Mouse (Mus musculus) brain, adult 2 months (tissue): ENCODE data around the gene Mapk7.
A peak's percentile ranks its signal among the peaks of the same experiment; 100 is the strongest.

ENCODE experiments used
- DNase-seq: peaks from one replicate; pipeline ENCODE4 v3.0.0; 2011; ENCODE audit warnings: low read depth, low spot score

The Mapk7 gene

DNA sequence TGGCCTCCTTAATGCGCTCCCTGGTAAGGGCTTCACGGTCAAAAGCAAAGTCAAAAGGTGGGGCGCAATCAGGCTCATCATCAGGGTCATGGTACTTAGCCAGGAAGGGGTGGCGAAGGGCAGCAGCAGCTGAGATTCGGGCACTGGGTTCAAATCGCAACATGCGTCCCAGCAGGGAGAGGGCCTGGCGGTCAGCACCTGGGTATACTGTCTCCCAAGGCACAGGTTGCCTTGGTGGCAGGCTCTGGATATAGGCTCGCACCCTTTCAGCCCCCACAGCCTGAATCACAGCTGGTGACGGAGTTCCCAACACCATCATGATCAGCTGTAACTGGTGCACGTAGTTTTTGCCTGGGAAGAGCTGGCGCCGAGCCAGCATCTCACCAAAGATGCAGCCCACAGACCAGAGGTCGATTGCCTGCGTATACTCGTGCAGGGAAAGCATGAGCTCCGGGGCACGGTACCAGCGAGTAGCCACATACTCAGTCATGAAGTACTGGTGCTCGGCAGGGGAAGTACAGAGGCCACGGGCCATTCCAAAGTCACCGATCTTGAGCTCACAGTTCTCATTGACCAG lies 3.2 kb downstream of the Mapk7 start:
- DNase-seq: no peak

DNA sequence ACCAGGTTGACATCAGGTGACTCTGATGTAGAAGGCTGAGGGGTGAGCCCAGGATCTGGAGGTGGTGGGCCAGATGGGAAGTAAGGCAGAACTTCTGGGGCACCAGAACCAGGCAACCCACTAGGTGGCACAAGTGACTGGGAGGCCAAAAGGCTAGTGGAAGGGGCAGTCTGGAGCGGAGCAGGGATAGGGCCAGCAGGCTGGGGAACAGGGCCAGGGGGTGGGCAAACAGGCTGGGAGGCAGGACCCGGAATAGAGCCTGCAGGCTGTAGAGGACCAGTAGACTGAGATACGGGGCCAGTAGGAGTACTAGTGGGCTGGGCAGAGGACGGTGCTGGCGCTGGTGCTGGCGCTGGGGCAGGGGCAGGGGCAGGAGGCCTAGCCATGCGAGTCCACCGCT lies 4.3 kb downstream of the Mapk7 start:
- DNase-seq: no peak

GRCm38 (mm10) chr11:61489085-61489484 lies 5.1 kb downstream of the Mapk7 start:
- no peak for DNase-seq

GRCm38 (mm10) chr11:61487936-61488335 lies 6.3 kb downstream of the Mapk7 start:
- no peak for DNase-seq

DNA sequence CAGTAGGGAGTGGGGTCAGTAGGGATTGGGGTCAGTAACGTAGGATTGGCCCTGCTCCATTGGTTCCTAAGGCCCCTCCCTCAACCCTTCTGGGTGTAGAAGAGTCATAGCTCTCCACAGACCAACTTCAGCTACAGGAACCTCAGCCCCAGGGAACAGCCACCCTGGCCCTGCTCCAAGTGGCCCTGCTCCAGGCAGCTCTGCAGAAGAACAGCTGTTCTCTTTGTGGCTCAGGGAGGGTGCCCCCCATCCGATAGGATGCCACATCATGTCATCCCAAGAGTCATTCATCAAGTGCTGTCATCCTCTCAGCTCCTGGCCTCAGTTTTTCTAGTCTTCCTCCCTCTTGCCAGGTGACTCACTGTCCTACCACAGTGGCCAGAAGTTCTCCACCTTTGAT lies 6.8 kb downstream of the Mapk7 start:
- peak; percentile 74 for DNase-seq

DNA sequence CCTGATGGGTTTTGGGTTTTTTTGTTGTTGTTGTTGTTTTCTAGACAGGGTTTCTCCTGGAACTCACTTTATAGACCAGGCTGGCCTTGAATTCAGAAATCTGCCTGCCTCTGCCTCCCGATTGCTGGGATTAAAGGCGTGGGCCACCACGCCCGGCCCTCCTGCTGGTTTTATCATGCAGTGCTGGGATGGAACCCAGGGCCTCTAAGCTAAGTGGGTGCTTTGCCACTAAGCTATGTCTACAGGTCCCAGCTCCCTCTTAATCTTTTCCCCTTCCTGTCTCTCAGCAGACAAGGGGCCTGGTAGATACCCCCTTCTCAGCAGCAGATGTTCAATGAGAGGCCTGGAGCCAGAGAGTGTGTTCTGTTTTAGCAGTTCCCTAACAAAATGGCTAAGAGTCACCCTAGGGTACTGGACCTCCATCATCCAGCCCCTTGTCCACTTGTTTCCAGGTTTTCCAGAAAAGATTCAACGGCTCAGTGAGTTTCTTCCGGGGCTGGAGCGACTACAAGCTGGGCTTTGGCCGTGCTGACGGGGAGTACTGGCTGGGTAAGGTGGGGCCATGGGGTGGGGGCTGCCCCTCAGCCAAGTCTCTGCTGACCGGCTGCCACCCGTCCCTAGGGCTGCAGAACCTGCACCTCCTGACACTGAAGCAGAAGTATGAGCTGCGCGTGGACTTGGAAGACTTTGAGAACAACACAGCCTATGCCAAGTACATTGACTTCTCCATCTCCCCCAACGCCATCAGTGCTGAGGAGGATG lies 7.6 kb downstream of the Mapk7 start:
- no peak for DNase-seq

DNA sequence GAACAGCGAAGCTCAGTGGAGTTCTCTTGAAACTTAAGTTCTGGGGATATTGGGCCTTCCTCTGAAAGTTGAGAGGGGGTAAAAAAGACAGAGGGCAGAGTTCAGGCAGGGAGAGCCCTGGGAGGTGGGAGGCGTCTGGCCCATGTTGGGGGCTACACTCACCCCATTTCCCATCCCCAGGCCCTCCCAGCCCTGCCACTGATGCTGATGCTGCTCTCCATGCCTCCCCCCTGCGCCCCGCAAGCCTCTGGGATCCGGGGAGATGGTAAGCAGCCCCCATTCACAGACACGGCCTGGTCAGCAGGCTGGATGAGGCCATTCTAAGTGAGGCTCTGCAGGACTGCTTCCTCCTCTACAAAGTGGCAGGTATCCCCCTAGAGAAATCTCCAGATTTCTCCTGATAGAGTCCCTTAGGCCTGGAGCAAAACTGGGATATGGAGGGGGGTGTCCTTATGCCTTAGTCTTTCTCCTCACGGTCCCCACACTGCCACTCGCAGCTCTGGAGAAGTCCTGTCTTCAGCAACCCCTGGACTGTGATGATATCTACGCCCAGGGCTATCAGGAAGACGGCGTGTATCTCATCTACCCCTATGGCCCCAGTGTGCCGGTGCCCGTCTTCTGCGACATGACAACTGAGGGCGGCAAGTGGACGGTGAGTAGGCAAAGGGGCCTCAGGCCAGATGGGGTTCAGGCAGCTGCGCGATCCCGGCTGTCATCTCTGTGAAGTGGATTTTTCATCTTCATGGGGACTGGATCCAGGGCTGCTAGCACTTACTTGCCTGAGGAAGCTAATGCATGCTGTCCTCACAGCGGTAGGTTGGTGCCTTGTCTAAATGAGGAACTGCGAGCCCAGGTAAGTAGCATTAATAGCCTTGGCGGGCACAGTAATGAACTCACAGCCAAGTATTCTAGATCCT lies 8.4 kb downstream of the Mapk7 start:
- DNase-seq: peak; percentile 68

DNA sequence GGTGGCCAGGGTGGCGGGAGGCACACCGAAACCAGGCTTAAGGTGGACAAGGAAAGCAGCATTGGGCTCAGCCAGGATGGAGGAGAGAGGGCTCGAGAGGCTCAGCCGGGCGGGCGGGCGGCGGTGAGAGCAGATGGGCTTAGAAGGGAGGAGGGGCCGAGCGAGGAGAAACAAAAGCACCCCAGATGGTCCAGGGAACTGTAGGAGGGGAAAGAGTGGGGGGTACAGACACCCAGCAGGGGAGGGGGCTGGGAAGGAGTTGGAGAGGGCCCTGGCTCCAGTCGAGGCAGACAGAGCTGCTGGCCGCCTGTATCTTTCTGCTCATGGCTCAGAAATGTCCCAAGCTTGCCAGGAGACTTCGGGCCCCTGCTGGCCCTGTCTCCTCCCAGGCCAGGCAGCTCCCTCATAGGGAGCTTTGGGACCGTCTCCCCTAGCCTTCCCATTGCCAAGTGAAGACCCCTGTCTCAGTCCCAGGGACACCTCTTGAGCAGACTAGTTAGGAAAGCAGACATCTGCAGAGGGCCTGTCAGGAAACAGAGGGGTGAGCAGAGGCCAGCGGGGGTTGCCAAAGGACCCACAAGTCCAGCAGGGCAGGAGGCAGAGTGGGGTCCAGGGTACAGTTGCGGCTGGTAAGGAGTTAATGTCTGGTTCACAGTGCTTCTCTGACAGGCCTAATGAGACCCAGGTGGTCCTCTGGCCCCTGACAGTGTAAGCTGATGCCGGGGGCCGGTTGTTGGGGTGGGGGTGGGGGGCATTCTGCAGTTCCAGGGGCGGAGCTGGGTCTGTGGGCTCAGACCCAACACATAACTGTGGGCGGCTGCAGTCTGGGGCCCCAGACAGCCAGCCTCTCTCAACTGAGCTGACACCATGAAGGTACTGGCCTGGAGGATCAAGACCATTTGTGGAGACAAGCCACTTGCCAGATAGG lies 9.3 kb downstream of the Mapk7 start, which contains the start of gene Mfap4:
Mfap4 (plus strand) TSS at position 819 of the 928 bp plus-strand sequence.
- DNase-seq: peak; percentile 88

DNA sequence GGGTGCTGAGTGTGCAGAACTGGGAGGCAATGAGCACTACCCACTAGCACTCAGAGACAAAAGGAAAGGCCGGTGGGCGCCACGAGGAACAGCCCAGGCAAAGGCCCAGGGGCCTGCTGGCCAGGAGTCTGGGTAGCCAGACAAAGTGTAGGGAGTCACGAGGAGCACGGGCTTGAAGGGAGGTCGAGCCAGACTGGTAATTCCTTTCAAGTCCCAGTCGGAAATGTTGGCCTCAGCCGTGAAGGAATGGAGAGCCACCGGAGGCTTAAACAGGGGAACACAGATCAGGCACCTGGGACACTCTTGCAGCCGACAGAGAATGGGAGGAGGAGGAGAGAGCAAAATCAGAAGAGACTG lies 10.0 kb downstream of the Mapk7 start:
- DNase-seq: no peak

- DNase-seq: no peak
Observed at GRCm38 (mm10) chr11:61483226-61483845, 10.9 kb downstream of the Mapk7 start.

DNA sequence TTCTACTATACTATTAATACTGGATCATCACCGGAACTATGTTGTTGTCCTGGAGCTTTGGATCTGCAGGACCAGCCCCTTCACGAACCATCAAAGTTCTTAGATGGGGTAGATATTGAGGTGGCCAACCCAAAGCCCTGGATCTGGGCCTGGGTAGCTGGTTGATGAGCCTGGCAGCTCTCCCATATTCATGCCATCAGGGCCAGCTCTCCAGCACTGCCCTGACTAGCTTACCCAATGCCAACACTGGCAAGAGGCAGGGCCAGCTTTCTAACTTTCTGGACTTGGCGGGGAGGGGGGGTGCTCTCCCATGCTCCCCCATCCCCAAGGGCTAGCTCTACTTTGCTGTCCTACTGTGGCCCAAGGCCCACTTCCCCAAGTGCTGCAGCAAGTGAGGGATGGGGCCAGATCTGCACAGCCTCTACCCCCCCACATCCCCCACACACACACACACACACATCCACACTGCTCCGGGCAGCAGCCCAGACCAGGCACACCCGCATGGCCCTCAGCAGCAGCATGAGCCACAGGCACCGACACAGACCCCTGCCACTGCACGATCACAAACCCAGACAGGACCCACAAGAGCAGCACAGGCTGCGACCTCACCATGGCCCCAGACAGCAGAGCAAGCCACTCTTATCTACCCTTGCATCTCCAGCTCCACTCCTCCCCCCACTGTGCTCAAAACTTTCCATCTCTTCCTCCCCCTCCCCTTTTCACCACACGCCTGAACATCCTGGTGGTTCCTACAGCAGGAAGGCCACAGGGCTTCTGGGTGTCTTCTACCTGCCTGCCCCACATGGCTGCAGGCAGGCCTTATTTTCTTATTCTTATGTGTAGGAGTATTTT lies 12.7 kb downstream of the Mapk7 start:
- DNase-seq: no peak

DNA sequence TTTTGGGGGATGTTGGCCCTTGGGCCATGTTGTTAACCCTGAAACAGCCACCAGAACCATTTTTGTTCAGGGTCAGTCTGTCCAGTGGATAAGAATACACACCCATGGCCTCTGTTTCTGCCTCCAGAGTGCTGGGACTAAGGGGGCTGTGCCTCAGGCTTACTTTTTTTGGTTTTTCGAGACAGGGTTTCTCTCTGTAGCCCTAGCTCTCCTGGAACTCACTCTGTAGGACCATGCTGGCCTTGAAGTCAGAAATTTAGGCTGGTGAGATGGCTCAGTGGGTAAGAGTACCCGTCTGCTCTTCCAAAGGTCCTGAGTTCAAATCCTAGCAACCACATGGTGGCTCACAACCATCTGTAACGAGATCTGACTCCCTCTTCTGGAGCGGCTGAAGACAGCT lies 15.4 kb downstream of the Mapk7 start:
- DNase-seq: no peak

- no peak for DNase-seq
Observed at GRCm38 (mm10) chr11:61477566-61478508, 16.4 kb downstream of the Mapk7 start.

- peak; percentile 81 for DNase-seq
Observed at GRCm38 (mm10) chr11:61476786-61477382, 17.3 kb downstream of the Mapk7 start.

DNA sequence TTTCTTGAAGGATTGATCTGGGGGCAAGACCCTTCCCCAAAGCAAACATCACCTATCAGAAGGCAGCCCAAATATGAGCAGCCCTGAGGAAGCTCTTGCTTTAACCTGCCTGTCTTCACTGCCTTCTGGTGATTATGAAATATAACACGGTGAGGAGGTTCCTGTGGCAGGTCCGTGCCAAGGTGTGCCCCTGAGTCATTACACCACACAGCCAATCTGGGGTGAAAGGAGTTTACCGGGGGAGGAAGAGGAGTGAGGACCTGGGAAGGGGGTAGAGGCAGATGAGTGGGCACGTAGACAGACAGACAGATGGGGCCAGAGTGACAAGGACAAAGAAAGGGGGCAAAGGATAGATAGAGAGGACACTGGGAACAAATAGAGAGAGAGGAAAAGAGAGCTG lies 20.6 kb downstream of the Mapk7 start:
- DNase-seq: no peak

GRCm38 (mm10) chr11:61470880-61471279 lies 23.3 kb downstream of the Mapk7 start:
- no peak for DNase-seq

DNA sequence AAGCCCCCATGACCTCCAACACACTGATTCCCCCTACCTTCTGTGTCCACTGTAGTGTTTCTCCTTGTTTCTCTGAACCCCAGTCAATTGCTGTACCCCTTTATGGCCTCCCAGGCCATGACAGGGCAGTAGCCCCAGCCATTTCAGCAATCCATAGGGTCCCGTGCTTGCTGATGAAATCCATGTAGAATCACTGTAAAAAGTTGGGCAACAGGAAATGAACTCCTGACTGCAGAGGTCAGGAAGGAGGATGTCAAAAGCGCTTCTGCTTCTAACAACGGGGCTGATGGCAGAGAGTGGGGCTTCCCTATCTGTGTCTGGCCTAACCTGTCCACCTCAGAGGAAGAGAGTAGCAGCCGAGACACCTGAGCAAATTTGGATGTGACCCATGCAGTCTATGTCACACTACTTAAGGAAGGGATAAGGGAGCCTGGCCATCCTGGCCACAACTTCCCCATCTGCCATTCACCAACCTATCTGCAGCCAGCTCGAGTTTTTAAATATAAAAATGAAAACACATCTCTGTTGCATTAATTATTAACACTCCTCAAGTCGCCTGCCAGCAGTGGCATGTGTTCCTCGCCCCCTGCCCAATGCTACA lies 24.8 kb downstream of the Mapk7 start:
- DNase-seq: no peak

DNA sequence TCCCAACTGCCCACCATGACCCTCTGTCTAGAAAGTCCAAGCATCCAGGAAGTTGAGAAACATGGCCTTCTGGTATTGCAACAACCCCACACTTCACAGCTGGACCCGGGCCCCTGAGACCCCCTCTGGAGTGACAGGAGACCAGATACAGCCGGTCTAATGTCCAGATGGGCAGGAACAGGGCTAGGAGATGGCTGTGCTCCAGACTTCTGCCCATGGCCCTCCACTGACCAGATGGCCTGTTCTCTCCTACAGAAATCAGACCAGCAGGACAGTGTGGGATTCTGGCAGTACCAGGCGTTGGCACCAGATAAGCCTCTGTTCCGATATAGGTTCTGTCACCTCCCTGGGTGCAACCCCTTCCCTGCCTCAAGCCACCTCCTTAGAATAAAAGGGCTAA lies 25.7 kb downstream of the Mapk7 start:
- DNase-seq: peak; percentile 97
